Mouse (Mus musculus) limb, embryonic 10.5 days (tissue): ENCODE measurements at regions not wholly inside any gene's neighbourhood (a gene's known extent, or its start where the extent isn't known, plus 50 kb on each side); places are given as distances from the start of the nearest gene placed in this dataset.

Experiments
- DNase-seq: peaks from one replicate; pipeline ENCODE4 v3.0.0-alpha.2; 2017; ENCODE audit warnings: low spot score
- H3K27ac ChIP-seq: fragments of 300-500 bp; sonication (generic); 2 replicates; pipeline ENCODE4 v1.5.1; 2016; ENCODE audit warnings: mild to moderate bottlenecking
- H3K27me3 ChIP-seq: fragments of 300-500 bp; sonication (generic); 2 replicates; pipeline ENCODE4 v1.6.1; 2016; ENCODE audit warnings: low read depth, mild to moderate bottlenecking; ENCODE audit not compliant: poor library complexity, severe bottlenecking
- H3K36me3 ChIP-seq: fragments of 300-500 bp; sonication (generic); 2 replicates; pipeline ENCODE4 v1.6.1; 2016; ENCODE audit warnings: mild to moderate bottlenecking, moderate library complexity
- H3K4me1 ChIP-seq: fragments of 300-500 bp; sonication (generic); 2 replicates; pipeline ENCODE4 v1.6.1; 2016
- H3K4me3 ChIP-seq: fragments of 300-500 bp; sonication (generic); 2 replicates; pipeline ENCODE4 v1.5.1; 2016; ENCODE audit warnings: mild to moderate bottlenecking, moderate library complexity
- H3K9me3 ChIP-seq: fragments of 300-500 bp; sonication (generic); replicated peaks from 2 replicates; pipeline ENCODE4 v1.6.1; 2016; ENCODE audit warnings: mild to moderate bottlenecking
- WGBS: fragments of 180-500 bp; shearing (Covaris S2); methylation state at CpG from one replicate; pipeline ENCODE4 v1.1.7; 2016; 5-methylcytosine and 5-hydroxymethylcytosine counted together

GRCm38 (mm10) chr15:97558725-97559124 is 146.9 kb downstream of the Rpap3 start:
- Histone ChIP-seq H3K36me3 (no peaks in the 10 kb centered on the region), H3K4me3 (no peak overlapping the region), H3K4me1 (no peaks in the 10 kb centered on the region), H3K27ac (no peak overlapping the region), H3K27me3 (no peaks in the 10 kb centered on the region), H3K9me3 (0 out of 2 replicates have a peak, but pooled peaks cover 5% of the 10 kb centered on the region)
- 89% methylated on average over 7 of the region's 7 CpGs for WGBS
- no peak for DNase-seq

- DNase-seq, result no peak
- Histone ChIP-seq H3K27me3 (no peaks in the 10 kb centered on the region), H3K4me1 (no peaks in the 10 kb centered on the region), H3K27ac (no peak overlapping the region), H3K4me3 (no peak overlapping the region), H3K9me3 (no peaks in the 10 kb centered on the region), H3K36me3 (no peaks in the 10 kb centered on the region)
- WGBS, result 89% methylated on average over 4 of the region's 4 CpGs
Observed at GRCm38 (mm10) chr15:97548354-97548753, 157.3 kb downstream of the Rpap3 start.

- no peaks in the 10 kb centered on the region for H3K27me3 ChIP-seq
- no peak for DNase-seq
- no peak overlapping the region for H3K27ac ChIP-seq
- WGBS, result 86% methylated on average over 11 of the region's 11 CpGs
- H3K9me3 ChIP-seq, result no peaks in the 10 kb centered on the region
- no peak overlapping the region for H3K4me3 ChIP-seq
- no peaks in the 10 kb centered on the region for H3K4me1 ChIP-seq
- no peaks in the 10 kb centered on the region for H3K36me3 ChIP-seq
Observed at GRCm38 (mm10) chr15:97545034-97545433, 160.6 kb downstream of the Rpap3 start.

GRCm38 (mm10) chr15:97541646-97542045 is 164.0 kb downstream of the Rpap3 start:
- WGBS, result 91% methylated on average over 9 of the region's 9 CpGs
- Histone ChIP-seq H3K4me1 (no peaks in the 10 kb centered on the region), H3K9me3 (no peaks in the 10 kb centered on the region), H3K36me3 (no peaks in the 10 kb centered on the region), H3K4me3 (no peak overlapping the region), H3K27me3 (no peaks in the 10 kb centered on the region), H3K27ac (no peak overlapping the region)
- no peak for DNase-seq

- DNase-seq, result no peak
- Histone ChIP-seq H3K27me3 (no peaks in the 10 kb centered on the region), H3K27ac (no peak overlapping the region), H3K4me3 (no peak overlapping the region), H3K4me1 (no peaks in the 10 kb centered on the region), H3K36me3 (no peaks in the 10 kb centered on the region), H3K9me3 (no peaks in the 10 kb centered on the region)
- WGBS, result 89% methylated on average over 12 of the region's 12 CpGs
Observed at GRCm38 (mm10) chr15:97536145-97536544, 169.5 kb downstream of the Rpap3 start.

- no peak for DNase-seq
- Histone ChIP-seq H3K4me1 (no peaks in the 10 kb centered on the region), H3K27ac (no peak overlapping the region), H3K36me3 (no peaks in the 10 kb centered on the region), H3K27me3 (no peaks in the 10 kb centered on the region), H3K9me3 (no peaks in the 10 kb centered on the region), H3K4me3 (no peak overlapping the region)
- WGBS, result 81% methylated on average over 5 of the region's 5 CpGs
Observed at GRCm38 (mm10) chr15:97534878-97535277, 170.7 kb downstream of the Rpap3 start.

- DNase-seq, result no peak
- Histone ChIP-seq H3K27ac (no peak overlapping the region), H3K27me3 (no peaks in the 10 kb centered on the region), H3K36me3 (no peaks in the 10 kb centered on the region), H3K4me1 (no peaks in the 10 kb centered on the region), H3K9me3 (no peaks in the 10 kb centered on the region), H3K4me3 (no peak overlapping the region)
- WGBS, result 90% methylated on average over 12 of the region's 12 CpGs
Observed at GRCm38 (mm10) chr15:97533553-97534291, 171.9 kb downstream of the Rpap3 start.

- no peaks in the 10 kb centered on the region for H3K9me3 ChIP-seq
- no peaks in the 10 kb centered on the region for H3K27me3 ChIP-seq
- no peak overlapping the region for H3K27ac ChIP-seq
- no peak overlapping the region for H3K4me3 ChIP-seq
- H3K36me3 ChIP-seq, result no peaks in the 10 kb centered on the region
- 73% methylated on average over 10 of the region's 10 CpGs for WGBS
- H3K4me1 ChIP-seq, result no peaks in the 10 kb centered on the region
- no peak for DNase-seq
Observed at GRCm38 (mm10) chr15:97532346-97532910, 173.2 kb downstream of the Rpap3 start.

GRCm38 (mm10) chr15:97528291-97529050 is 177.2 kb downstream of the Rpap3 start:
- no peaks in the 10 kb centered on the region for H3K27me3 ChIP-seq
- whole genome bisulfite sequencing, result 88% methylated on average over 11 of the region's 11 CpGs
- H3K4me3 ChIP-seq, result no peak overlapping the region
- no peaks in the 10 kb centered on the region for H3K9me3 ChIP-seq
- DNase-seq, result no peak
- no peaks in the 10 kb centered on the region for H3K4me1 ChIP-seq
- no peaks in the 10 kb centered on the region for H3K36me3 ChIP-seq
- H3K27ac ChIP-seq, result no peak overlapping the region

GRCm38 (mm10) chr15:97520395-97520794 is 185.2 kb downstream of the Rpap3 start:
- 84% methylated on average over 2 of the region's 2 CpGs for WGBS
- 0 out of 2 replicates have a peak, but pooled peaks cover 4% of the 10 kb centered on the region for H3K4me1 ChIP-seq
- H3K9me3 ChIP-seq, result no peaks in the 10 kb centered on the region

GRCm38 (mm10) chr15:97519919-97520345 is 185.7 kb downstream of the Rpap3 start:
- H3K4me3 ChIP-seq, result no peak overlapping the region
- H3K36me3 ChIP-seq, result no peaks in the 10 kb centered on the region
- WGBS, result 90% methylated on average over 8 of the region's 8 CpGs
- H3K27me3 ChIP-seq, result no peaks in the 10 kb centered on the region
- 0 out of 2 replicates have a peak, but pooled peaks cover 4% of the 10 kb centered on the region for H3K4me1 ChIP-seq
- H3K27ac ChIP-seq, result no peak overlapping the region
- DNase-seq, result no peak
- H3K9me3 ChIP-seq, result no peaks in the 10 kb centered on the region

More at GRCm38 (mm10) chr15:97520395-97520794, 185.2 kb downstream of the Rpap3 start:
- H3K36me3 ChIP-seq, result no peaks in the 10 kb centered on the region
- DNase-seq, result no peak
- H3K27me3 ChIP-seq, result no peaks in the 10 kb centered on the region
- H3K4me3 ChIP-seq, result no peak overlapping the region
- no peak overlapping the region for H3K27ac ChIP-seq

GRCm38 (mm10) chr15:97517926-97518325 is 187.7 kb downstream of the Rpap3 start:
- Histone ChIP-seq H3K27ac (no peak overlapping the region), H3K9me3 (no peaks in the 10 kb centered on the region)
- 71% methylated on average over 10 of the region's 10 CpGs for WGBS

GRCm38 (mm10) chr15:97517188-97517587 is 188.4 kb downstream of the Rpap3 start:
- H3K27ac ChIP-seq, result no peak overlapping the region
- H3K4me1 ChIP-seq, result 0 out of 2 replicates have a peak, but pooled peaks cover 4% of the 10 kb centered on the region
- H3K4me3 ChIP-seq, result no peak overlapping the region
- no peak for DNase-seq
- H3K36me3 ChIP-seq, result no peaks in the 10 kb centered on the region
- 93% methylated on average over 11 of the region's 11 CpGs for WGBS
- no peaks in the 10 kb centered on the region for H3K27me3 ChIP-seq
- no peaks in the 10 kb centered on the region for H3K9me3 ChIP-seq

More at GRCm38 (mm10) chr15:97517926-97518325, 187.7 kb downstream of the Rpap3 start:
- H3K27me3 ChIP-seq, result no peaks in the 10 kb centered on the region
- 0 out of 2 replicates have a peak, but pooled peaks cover 4% of the 10 kb centered on the region for H3K4me1 ChIP-seq
- H3K4me3 ChIP-seq, result no peak overlapping the region
- H3K36me3 ChIP-seq, result no peaks in the 10 kb centered on the region
- DNase-seq, result no peak
